Mouse (Mus musculus) midbrain, embryonic 10.5 days (tissue): ENCODE results near the gene Cnp. TPM values are rescaled to one million over a fixed set of nuclear protein-coding genes. Genes with fewer than 3 reads are reported as not detected.
A peak's percentile ranks its signal among the peaks of the same experiment; 100 is the strongest.
"Not testable (repeated sequence)": the region's sequence is repeated elsewhere in the genome, so short reads cannot be mapped to it uniquely, and the experiment has no call there.

Experiments
- DNase-seq: peaks from one replicate; pipeline ENCODE4 v3.0.0-alpha.2; 2017; ENCODE audit warnings: low spot score
- H3K27ac ChIP-seq: fragments of 300-500 bp; sonication (generic); replicated peaks from 2 replicates; pipeline ENCODE4 v1.5.1; 2016; ENCODE audit warnings: mild to moderate bottlenecking
- H3K27me3 ChIP-seq: fragments of 300-500 bp; sonication (generic); 2 replicates; pipeline ENCODE4 v1.6.1; 2016; ENCODE audit warnings: low read depth, mild to moderate bottlenecking; ENCODE audit not compliant: poor library complexity, severe bottlenecking
- H3K36me3 ChIP-seq: fragments of 300-500 bp; sonication (generic); 2 replicates; pipeline ENCODE4 v1.6.1; 2016; ENCODE audit warnings: mild to moderate bottlenecking, moderate library complexity
- H3K4me1 ChIP-seq: fragments of 300-500 bp; sonication (generic); 2 replicates; pipeline ENCODE4 v1.6.1; 2016
- H3K4me3 ChIP-seq: fragments of 300-500 bp; sonication (generic); 2 replicates; pipeline ENCODE4 v1.5.1; 2016; ENCODE audit warnings: mild to moderate bottlenecking, moderate library complexity
- H3K9me3 ChIP-seq: fragments of 300-500 bp; sonication (generic); replicated peaks from 2 replicates; pipeline ENCODE4 v1.6.1; 2016; ENCODE audit warnings: mild to moderate bottlenecking
- WGBS: fragments of 180-500 bp; shearing (Covaris S2); methylation state at CpG from one replicate; pipeline ENCODE4 v1.1.7; 2016; 5-methylcytosine and 5-hydroxymethylcytosine counted together
- polyA plus RNA-seq: library from polyadenylated mRNA; unstranded; fragments of >200 nt; fragmentation: Nextera tagmentation; extraction: Ambion mirVana; gene quantifications from 2 replicates; pipeline ENCODE4 v1.2.1, GENCODE M21; 2016

Cnp gene
- polyA plus RNA-seq: 17.7 and 22.6 TPM in 2 replicates

- Histone ChIP-seq H3K36me3 (peaks cover 33% of the 10 kb centered on the region), H3K4me1 (peaks cover 38% of the 10 kb centered on the region), H3K27me3 (peaks cover 37% of the 10 kb centered on the region), H3K27ac (peak within 1 kb of the TSS; percentile 80), H3K4me3 (peak within 1 kb of the TSS; percentile 80), H3K9me3 (no peaks in the 10 kb centered on the region)
- 3% methylated on average over 47 of the region's 47 CpGs for WGBS
- DNase-seq: peak; percentile 60
Measured at GRCm38 (mm10) chr11:100574708-100575483, at the start of gene Cnp. Gene Cnp, plus strand, starts transcription at chr11:100574904.

- Histone ChIP-seq H3K36me3 (peaks cover 54% of the 10 kb centered on the region), H3K4me3 (peak overlapping the region; percentile 96), H3K27me3 (0 out of 2 replicates have a peak, but pooled peaks cover 7% of the 10 kb centered on the region), H3K27ac (peak overlapping the region; percentile 98; the same call in 1 of the 2 replicates), H3K4me1 (peaks cover 40% of the 10 kb centered on the region), H3K9me3 (no peaks in the 10 kb centered on the region)
- 68% methylated on average over 11 of the region's 11 CpGs for whole genome bisulfite sequencing
- no peak for DNase-seq
Measured at GRCm38 (mm10) chr11:100524987-100525630, 49.6 kb upstream of the Cnp start.

- Histone ChIP-seq H3K4me3 (peak overlapping the region; percentile 96), H3K4me1 (peaks cover 40% of the 10 kb centered on the region), H3K9me3 (no peaks in the 10 kb centered on the region), H3K27ac (peak overlapping the region; percentile 98), H3K36me3 (peaks cover 43% of the 10 kb centered on the region), H3K27me3 (0 out of 2 replicates have a peak, but pooled peaks cover 7% of the 10 kb centered on the region)
- DNase-seq: no peak
- WGBS: 10% methylated on average over 15 of the region's 15 CpGs
Measured at GRCm38 (mm10) chr11:100526052-100526816, 48.5 kb upstream of the Cnp start.

- peak overlapping the region; percentile 96 for H3K4me3 ChIP-seq
- peak overlapping the region; percentile 98 for H3K27ac ChIP-seq
- peaks cover 40% of the 10 kb centered on the region for H3K4me1 ChIP-seq
- no peaks in the 10 kb centered on the region for H3K9me3 ChIP-seq
- 0% methylated on average over 26 of the region's 26 CpGs for WGBS
- H3K36me3 ChIP-seq: peaks cover 35% of the 10 kb centered on the region
- H3K27me3 ChIP-seq: peaks cover 11% of the 10 kb centered on the region
- DNase-seq: peak; percentile 76
Measured at GRCm38 (mm10) chr11:100527066-100527457, 47.6 kb upstream of the Cnp start.

GRCm38 (mm10) chr11:100527458-100528374 is 47.0 kb upstream of the Cnp start, which contains the start of gene Acly:
Gene Acly, minus strand, starts transcription at chr11:100528000.
- Histone ChIP-seq H3K4me3 (peak within 1 kb of the TSS; percentile 96), H3K4me1 (peaks cover 40% of the 10 kb centered on the region), H3K27me3 (peaks cover 17% of the 10 kb centered on the region), H3K36me3 (peaks cover 28% of the 10 kb centered on the region), H3K9me3 (no peaks in the 10 kb centered on the region), H3K27ac (peak within 1 kb of the TSS; percentile 98)
- peak; percentile 100 for DNase-seq
- WGBS: under 1% methylated on average over 54 of the region's 54 CpGs

GRCm38 (mm10) chr11:100528375-100529165 is 46.1 kb upstream of the Cnp start:
- peak overlapping the region; percentile 96 for H3K4me3 ChIP-seq
- H3K4me1 ChIP-seq: peaks cover 41% of the 10 kb centered on the region
- peak overlapping the region; percentile 98 for H3K27ac ChIP-seq
- peaks cover 22% of the 10 kb centered on the region for H3K27me3 ChIP-seq
- WGBS: 20% methylated on average over 19 of the region's 19 CpGs
- H3K36me3 ChIP-seq: peaks cover 20% of the 10 kb centered on the region
- no peak for DNase-seq
- no peaks in the 10 kb centered on the region for H3K9me3 ChIP-seq

- DNase-seq: no peak
- Histone ChIP-seq H3K27me3 (peaks cover 41% of the 10 kb centered on the region), H3K27ac (no peak overlapping the region), H3K4me3 (no peak overlapping the region), H3K9me3 (no peaks in the 10 kb centered on the region), H3K4me1 (peaks cover 8% of the 10 kb centered on the region), H3K36me3 (no peaks in the 10 kb centered on the region)
- 30% methylated on average over 6 of the region's 6 CpGs for WGBS
Measured at GRCm38 (mm10) chr11:100533871-100534270, 40.8 kb upstream of the Cnp start.

GRCm38 (mm10) chr11:100534411-100534810 is 40.3 kb upstream of the Cnp start:
- H3K27me3 ChIP-seq: peaks cover 36% of the 10 kb centered on the region
- 77% methylated on average over 2 of the region's 2 CpGs for WGBS

GRCm38 (mm10) chr11:100534821-100535220 is 39.9 kb upstream of the Cnp start:
- 88% methylated on average over 6 of the region's 6 CpGs for WGBS
- not testable (repeated sequence) for H3K4me3 ChIP-seq, H3K36me3 ChIP-seq, DNase-seq, H3K27ac ChIP-seq, H3K4me1 ChIP-seq, H3K9me3 ChIP-seq
- H3K27me3 ChIP-seq: peaks cover 36% of the 10 kb centered on the region

More at GRCm38 (mm10) chr11:100534411-100534810, 40.3 kb upstream of the Cnp start:
- not testable (repeated sequence) for H3K4me1 ChIP-seq, H3K4me3 ChIP-seq, H3K36me3 ChIP-seq, H3K27ac ChIP-seq, DNase-seq, H3K9me3 ChIP-seq

GRCm38 (mm10) chr11:100535996-100536395 is 38.7 kb upstream of the Cnp start:
- WGBS: 83% methylated on average over 1 of the region's 1 CpGs
- Histone ChIP-seq H3K27ac (no peak overlapping the region), H3K4me3 (no peak overlapping the region), H3K36me3 (no peaks in the 10 kb centered on the region), H3K9me3 (no peaks in the 10 kb centered on the region), H3K27me3 (peaks cover 36% of the 10 kb centered on the region), H3K4me1 (peaks cover 8% of the 10 kb centered on the region)
- no peak for DNase-seq

- no peaks in the 10 kb centered on the region for H3K36me3 ChIP-seq
- H3K27me3 ChIP-seq: peaks cover 36% of the 10 kb centered on the region
- peaks cover 8% of the 10 kb centered on the region for H3K4me1 ChIP-seq
- no peaks in the 10 kb centered on the region for H3K9me3 ChIP-seq
- DNase-seq: no peak
- H3K4me3 ChIP-seq: no peak overlapping the region
- H3K27ac ChIP-seq: no peak overlapping the region
Measured at GRCm38 (mm10) chr11:100536466-100536865, 38.2 kb upstream of the Cnp start.
